Mouse (Mus musculus): ENCODE measurements around the gene Ankrd27. TPM values are rescaled to one million over a fixed set of nuclear protein-coding genes. Genes with fewer than 3 reads are reported as not detected.
A peak's percentile ranks its signal among the peaks of the same experiment; 100 is the strongest.

Gene Ankrd27
- 25.1 and 25.5 TPM in 2 replicates for polyA plus RNA-seq (2016; fragmentation: Nextera tagmentation; extraction: Ambion mirVana)

- WGBS = under 1% methylated on average over 49 of the region's 49 CpGs
- H3K27ac ChIP-seq = no peak within 1 kb of the TSS
- peaks cover 26% of the 10 kb centered on the region for H3K4me1 ChIP-seq
- H3K27me3 ChIP-seq (replicated peaks) = peaks cover 34% of the 10 kb centered on the region
- no peaks in the 10 kb centered on the region for H3K9me3 ChIP-seq
- peak within 1 kb of the TSS; percentile 81 for H3K4me3 ChIP-seq
- peak; percentile 99 for ATAC-seq (ENCODE audit: low FRiP score, low read depth)
- H3K4me2 ChIP-seq (replicated peaks) = peak within 1 kb of the TSS; percentile 95
- no peaks in the 10 kb centered on the region for H3K36me3 ChIP-seq
- peak within 1 kb of the TSS; percentile 80 for H3K9ac ChIP-seq
Measured at GRCm38 (mm10) chr7:35586055-35586905, at the start of gene Ankrd27. TSS of gene Ankrd27 (plus strand) at chr7:35586244.

DNA sequence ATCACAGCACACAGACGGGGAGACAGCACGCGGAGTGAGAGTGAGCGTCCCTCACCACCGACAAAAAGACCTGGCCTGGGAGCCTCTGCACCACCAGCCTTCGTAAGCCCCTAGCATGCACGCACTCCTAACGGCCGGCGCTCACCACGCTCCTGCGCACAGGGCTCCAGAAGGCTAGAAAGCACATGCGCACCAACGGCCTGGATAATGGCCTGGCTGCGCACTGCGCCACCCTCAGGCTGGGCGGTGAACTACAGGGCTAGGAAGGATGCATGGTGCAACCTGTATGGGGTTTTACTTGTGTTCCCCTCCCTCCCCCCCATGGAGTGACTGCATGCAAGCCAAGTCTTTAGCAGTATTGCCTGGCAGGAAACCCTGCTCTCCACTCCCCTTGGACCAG is 48.5 kb upstream of the Ankrd27 start, which contains the start of gene Tdrd12:
Gene Tdrd12 (minus strand): TSS at position 184 of the 400 bp plus-strand sequence.
- no peaks in the 10 kb centered on the region for H3K9me3 ChIP-seq
- H3K4me3 ChIP-seq = no peak within 1 kb of the TSS
- H3K4me2 ChIP-seq (replicated peaks) = no peak within 1 kb of the TSS
- ATAC-seq (ENCODE audit: low FRiP score, low read depth) = no peak
- no peak within 1 kb of the TSS for H3K27ac ChIP-seq
- H3K9ac ChIP-seq = no peak within 1 kb of the TSS
- no peaks in the 10 kb centered on the region for H3K27me3 ChIP-seq (replicated peaks)
- no peaks in the 10 kb centered on the region for H3K36me3 ChIP-seq
- 92% methylated on average over 17 of the region's 17 CpGs for WGBS
- H3K4me1 ChIP-seq = no peaks in the 10 kb centered on the region

DNA sequence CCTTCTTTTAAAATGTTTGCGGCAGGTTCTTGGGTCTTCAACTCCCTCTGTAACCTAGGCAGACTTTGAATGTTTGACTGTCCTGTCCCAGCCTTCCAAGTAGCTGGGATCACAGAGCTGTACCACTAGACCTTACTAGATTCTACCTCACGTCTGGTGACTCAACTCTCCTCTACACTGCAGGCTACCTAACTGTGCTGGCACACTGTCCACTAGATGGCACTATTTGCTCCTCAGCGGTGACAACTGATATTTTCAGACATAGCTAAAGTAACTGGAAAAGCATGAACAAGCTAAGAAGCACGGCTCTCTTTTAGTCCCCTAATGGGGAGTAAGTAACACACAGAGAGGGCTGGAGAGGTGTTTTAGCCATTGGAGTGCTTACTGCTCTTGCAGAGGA is 40.2 kb upstream of the Ankrd27 start:
- no peak overlapping the region for H3K4me3 ChIP-seq
- H3K4me1 ChIP-seq = no peaks in the 10 kb centered on the region
- no peak overlapping the region for H3K27ac ChIP-seq
- H3K27me3 ChIP-seq (replicated peaks) = no peaks in the 10 kb centered on the region
- no peak overlapping the region for H3K9ac ChIP-seq
- H3K9me3 ChIP-seq = no peaks in the 10 kb centered on the region
- ATAC-seq (ENCODE audit: low FRiP score, low read depth) = no peak
- H3K4me2 ChIP-seq (replicated peaks) = no peak overlapping the region
- 32% methylated on average over 4 of the region's 4 CpGs for WGBS
- H3K36me3 ChIP-seq = peaks cover 20% of the 10 kb centered on the region

- 69% methylated on average over 10 of the region's 10 CpGs for WGBS
Measured at GRCm38 (mm10) chr7:35553751-35554604, 32.1 kb upstream of the Ankrd27 start.

GRCm38 (mm10) chr7:35554605-35555175 is 31.4 kb upstream of the Ankrd27 start:
- Histone ChIP-seq H3K4me3 (peak overlapping the region; percentile 71), H3K4me2 (replicated peaks) (peak overlapping the region; percentile 93), H3K36me3 (peaks cover 12% of the 10 kb centered on the region), H3K9ac (peak overlapping the region; percentile 87), H3K27ac (no peak overlapping the region), H3K4me1 (peaks cover 7% of the 10 kb centered on the region; the same call in 1 of the 2 replicates), H3K9me3 (no peaks in the 10 kb centered on the region), H3K27me3 (replicated peaks) (no peaks in the 10 kb centered on the region)
- 6% methylated on average over 28 of the region's 28 CpGs for WGBS
- ATAC-seq (ENCODE audit: low FRiP score, low read depth) = peak; percentile 41

More at GRCm38 (mm10) chr7:35553751-35554604, 32.1 kb upstream of the Ankrd27 start:
- Histone ChIP-seq H3K4me2 (replicated peaks) (peak overlapping the region; percentile 93), H3K9me3 (no peaks in the 10 kb centered on the region), H3K27ac (no peak overlapping the region), H3K36me3 (peaks cover 13% of the 10 kb centered on the region), H3K4me1 (peaks cover 7% of the 10 kb centered on the region; the same call in 1 of the 2 replicates), H3K27me3 (replicated peaks) (no peaks in the 10 kb centered on the region), H3K4me3 (no peak overlapping the region), H3K9ac (no peak overlapping the region)
- no peak for ATAC-seq (ENCODE audit: low FRiP score, low read depth)

GRCm38 (mm10) chr7:35555224-35556204 is 30.5 kb upstream of the Ankrd27 start:
- Histone ChIP-seq H3K4me2 (replicated peaks) (peak overlapping the region; percentile 93), H3K9me3 (no peaks in the 10 kb centered on the region), H3K4me3 (peak overlapping the region; percentile 71), H3K27ac (peak overlapping the region; percentile 86), H3K36me3 (peaks cover 4% of the 10 kb centered on the region), H3K9ac (peak overlapping the region; percentile 87), H3K27me3 (replicated peaks) (no peaks in the 10 kb centered on the region), H3K4me1 (peaks cover 7% of the 10 kb centered on the region; the same call in 1 of the 2 replicates)
- 1% methylated on average over 93 of the region's 93 CpGs for WGBS
- ATAC-seq (ENCODE audit: low FRiP score, low read depth) = peak; percentile 93

DNA sequence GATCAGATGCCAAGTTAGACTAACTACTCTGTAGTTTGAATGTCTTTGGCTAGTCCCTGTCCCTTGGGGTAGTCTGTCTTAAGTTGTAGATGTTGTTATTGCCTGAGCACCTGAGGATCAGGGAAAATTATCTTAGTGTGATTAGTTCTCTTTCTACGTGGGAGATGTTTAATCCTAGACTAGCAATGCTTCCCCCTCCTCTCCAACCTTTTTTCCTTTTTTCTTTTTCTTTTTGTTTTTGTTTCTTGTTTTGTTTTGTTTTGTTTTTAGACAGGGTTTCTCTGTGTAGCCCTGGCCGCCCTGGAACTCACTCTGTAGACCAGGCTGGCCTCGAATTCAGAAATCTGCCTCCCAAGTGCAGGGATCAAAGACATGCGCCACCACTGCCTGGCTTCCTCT is 29.8 kb upstream of the Ankrd27 start, which contains the start of gene Nudt19:
Gene Nudt19 (minus strand): TSS at position 100 of the 399 bp plus-strand sequence.
- peak within 1 kb of the TSS; percentile 71 for H3K4me3 ChIP-seq
- peaks cover 7% of the 10 kb centered on the region; the same call in 1 of the 2 replicates for H3K4me1 ChIP-seq
- H3K36me3 ChIP-seq = no peaks in the 10 kb centered on the region
- ATAC-seq (ENCODE audit: low FRiP score, low read depth) = no peak
- H3K9me3 ChIP-seq = no peaks in the 10 kb centered on the region
- peak within 1 kb of the TSS; percentile 93 for H3K4me2 ChIP-seq (replicated peaks)
- WGBS = 75% methylated on average over 4 of the region's 4 CpGs
- H3K27me3 ChIP-seq (replicated peaks) = no peaks in the 10 kb centered on the region
- peak within 1 kb of the TSS; percentile 86 for H3K27ac ChIP-seq
- H3K9ac ChIP-seq = peak within 1 kb of the TSS; percentile 87

- Histone ChIP-seq H3K4me3 (no peak overlapping the region), H3K9ac (no peak overlapping the region), H3K27ac (no peak overlapping the region), H3K4me1 (peaks cover 7% of the 10 kb centered on the region; the same call in 1 of the 2 replicates), H3K27me3 (replicated peaks) (no peaks in the 10 kb centered on the region), H3K36me3 (no peaks in the 10 kb centered on the region), H3K4me2 (replicated peaks) (no peak overlapping the region), H3K9me3 (no peaks in the 10 kb centered on the region)
- WGBS = 91% methylated on average over 5 of the region's 5 CpGs
- no peak for ATAC-seq (ENCODE audit: low FRiP score, low read depth)
Measured at GRCm38 (mm10) chr7:35556905-35557304, 29.1 kb upstream of the Ankrd27 start.

GRCm38 (mm10) chr7:35557577-35557976 is 28.5 kb upstream of the Ankrd27 start:
- Histone ChIP-seq H3K27me3 (replicated peaks) (no peaks in the 10 kb centered on the region), H3K9ac (no peak overlapping the region), H3K4me3 (no peak overlapping the region), H3K9me3 (no peaks in the 10 kb centered on the region), H3K4me1 (peaks cover 7% of the 10 kb centered on the region; the same call in 1 of the 2 replicates), H3K36me3 (no peaks in the 10 kb centered on the region), H3K4me2 (replicated peaks) (no peak overlapping the region), H3K27ac (no peak overlapping the region)
- 84% methylated on average over 3 of the region's 3 CpGs for WGBS
- ATAC-seq (ENCODE audit: low FRiP score, low read depth) = no peak

- ATAC-seq (ENCODE audit: low FRiP score, low read depth) = no peak
- no peaks in the 10 kb centered on the region for H3K9me3 ChIP-seq
- no peaks in the 10 kb centered on the region for H3K27me3 ChIP-seq (replicated peaks)
- H3K9ac ChIP-seq = no peak overlapping the region
- peaks cover 7% of the 10 kb centered on the region; the same call in 1 of the 2 replicates for H3K4me1 ChIP-seq
- WGBS = 70% methylated on average over 2 of the region's 2 CpGs
- H3K4me2 ChIP-seq (replicated peaks) = no peak overlapping the region
- H3K4me3 ChIP-seq = no peak overlapping the region
- no peaks in the 10 kb centered on the region for H3K36me3 ChIP-seq
- no peak overlapping the region for H3K27ac ChIP-seq
Measured at GRCm38 (mm10) chr7:35558681-35559080, 27.4 kb upstream of the Ankrd27 start.

DNA sequence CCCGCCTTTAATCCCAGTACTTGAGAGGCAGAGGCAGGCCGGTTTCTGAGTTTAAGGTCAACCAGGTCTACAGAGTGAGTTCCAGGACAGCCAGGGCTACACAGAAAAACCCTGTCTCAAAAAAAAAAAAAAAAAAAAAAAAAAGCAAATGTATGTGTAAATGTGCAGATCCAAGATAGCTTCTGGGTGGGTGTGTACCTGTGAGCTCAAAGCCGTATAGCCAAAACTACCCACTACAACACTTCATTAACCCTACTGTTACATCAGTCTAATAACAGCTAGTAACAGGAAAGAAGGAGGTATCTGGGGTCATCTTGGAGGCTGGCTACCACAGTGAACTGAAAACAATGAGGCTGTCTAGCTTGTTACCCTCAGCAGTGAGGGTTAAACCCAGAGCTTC is 26.2 kb upstream of the Ankrd27 start:
- Histone ChIP-seq H3K4me2 (replicated peaks) (no peak overlapping the region), H3K36me3 (no peaks in the 10 kb centered on the region), H3K4me1 (no peaks in the 10 kb centered on the region), H3K27ac (no peak overlapping the region), H3K27me3 (replicated peaks) (no peaks in the 10 kb centered on the region), H3K9me3 (no peaks in the 10 kb centered on the region), H3K4me3 (no peak overlapping the region), H3K9ac (no peak overlapping the region)
- ATAC-seq (ENCODE audit: low FRiP score, low read depth) = no peak
- WGBS = 91% methylated on average over 3 of the region's 3 CpGs

Data from neural tube, embryonic 12.5 days (tissue).